Mouse (Mus musculus): ENCODE measurements around the gene Tubb4a. TPM values are rescaled to one million over a fixed set of nuclear protein-coding genes. Genes with fewer than 3 reads are reported as not detected.
"Not testable (repeated sequence)": the region's sequence is repeated elsewhere in the genome, so short reads cannot be mapped to it uniquely, and the experiment has no call there.

Tubb4a gene
- total and polyA plus RNA-seq, 3 experiments = 3.1 to 7.7 (median 5.7) TPM

DNA sequence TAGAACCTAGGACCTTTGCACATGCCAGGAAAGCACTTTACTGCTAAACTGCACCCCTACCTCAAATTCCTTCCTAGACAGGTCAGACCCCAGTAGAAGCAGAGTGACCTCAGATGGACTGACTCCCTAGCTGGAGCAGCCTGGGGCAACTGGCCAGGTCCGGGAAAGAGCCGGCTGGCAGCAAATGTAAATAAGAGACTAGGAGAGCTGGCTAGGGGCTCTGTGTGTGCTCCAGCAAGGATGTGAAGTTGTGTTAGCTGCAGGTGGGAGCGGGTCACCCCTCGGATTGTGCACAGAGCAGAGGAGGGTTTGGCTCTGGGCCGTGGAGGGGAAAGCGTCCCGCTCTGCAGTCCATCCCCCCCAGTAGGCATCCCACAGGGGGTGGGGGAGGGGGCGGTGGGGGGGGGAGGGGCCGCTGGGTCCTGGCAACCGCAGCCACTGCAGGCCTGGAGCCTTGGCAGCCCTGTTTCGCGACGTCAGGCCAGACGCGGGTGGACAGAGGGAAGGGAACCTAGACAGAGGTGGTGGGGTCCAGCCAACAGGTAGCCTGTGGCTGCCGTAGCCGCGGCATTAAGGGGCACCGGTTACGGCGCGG is 28.6 kb downstream of the Tubb4a start, which contains the start of gene Crb3:
TSS of gene Crb3 (plus strand) at position 215 of the 595 bp plus-strand sequence.
- peak; percentile 56 for DNase-seq

DNA sequence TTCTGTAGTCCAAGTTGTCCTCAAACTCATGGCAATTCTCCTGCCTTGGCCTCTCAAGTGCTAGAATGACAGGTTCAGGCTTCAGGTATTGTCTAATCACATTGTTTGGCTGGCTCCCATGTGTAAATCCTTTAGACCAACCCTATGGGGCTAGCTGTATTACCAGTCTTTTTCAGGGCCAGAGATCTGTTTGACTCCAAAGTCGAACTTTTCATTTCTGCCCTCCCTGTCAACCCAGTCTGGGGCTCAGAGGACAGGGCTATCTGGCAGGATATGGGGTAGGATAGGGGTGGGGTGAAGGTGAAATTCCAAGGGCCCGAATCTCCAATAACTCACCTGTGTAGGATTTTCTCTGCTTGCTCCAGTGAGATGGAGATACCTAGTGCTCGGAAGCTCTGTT is 31.3 kb downstream of the Tubb4a start:
- no peak for DNase-seq

DNA sequence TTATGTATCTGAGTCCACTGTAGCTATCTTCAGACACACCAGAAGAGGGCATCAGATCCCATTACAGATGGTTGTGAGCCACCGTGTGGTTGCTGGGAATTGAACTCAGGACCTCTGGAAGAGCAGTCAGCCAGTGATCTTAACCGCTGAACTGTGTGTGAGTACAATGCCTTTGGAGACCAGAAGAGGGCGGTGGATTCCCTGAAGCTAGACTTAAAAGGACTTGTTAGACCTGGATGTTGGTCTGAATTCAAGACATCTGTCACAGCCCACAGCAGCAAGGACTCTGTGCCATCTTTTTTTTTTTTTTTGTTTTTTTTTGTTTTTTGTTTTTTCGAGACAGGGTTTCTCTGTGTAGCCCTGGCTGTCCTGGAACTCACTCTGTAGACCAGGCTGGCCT is 35.9 kb downstream of the Tubb4a start:
- not testable (repeated sequence) for DNase-seq

DNA sequence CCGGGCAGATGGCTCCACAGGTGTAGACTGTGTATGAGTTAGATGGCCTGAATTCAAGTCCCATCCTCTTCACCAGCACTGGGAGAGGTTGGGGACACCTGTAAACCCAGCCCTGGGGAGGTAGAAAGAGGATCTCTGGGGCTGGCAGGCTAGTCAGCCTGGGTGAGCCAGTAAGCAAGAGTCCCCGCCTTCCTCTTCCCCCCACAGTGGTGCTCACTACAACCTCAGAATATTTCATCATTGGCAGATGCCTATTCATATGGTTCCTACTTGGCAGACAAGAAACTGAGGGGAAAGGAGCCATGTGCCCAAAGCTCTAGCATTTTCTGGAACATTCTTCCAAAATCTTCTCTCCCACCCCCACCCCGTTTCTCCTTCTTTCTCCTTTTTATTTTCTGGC is 38.8 kb downstream of the Tubb4a start:
- DNase-seq = no peak

DNA sequence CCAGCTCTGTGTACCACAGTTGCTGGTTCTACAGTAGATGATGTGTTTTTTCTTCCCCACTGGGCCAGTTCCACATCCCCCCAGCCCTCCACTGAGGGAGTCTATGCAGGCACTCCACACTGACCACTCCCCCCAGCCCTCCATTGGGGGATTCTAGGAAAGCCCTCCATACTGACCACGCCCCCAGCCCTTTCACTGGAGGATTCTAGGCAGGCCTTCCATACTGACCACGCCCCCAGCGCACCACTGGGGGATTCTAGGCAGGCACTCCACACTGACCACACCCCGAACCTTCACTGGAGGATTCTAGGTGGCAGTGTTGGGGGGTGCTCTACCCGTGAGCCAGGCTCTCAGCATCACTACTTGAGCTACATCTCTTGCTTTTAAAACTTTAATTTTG is 40.2 kb downstream of the Tubb4a start:
- DNase-seq = no peak

DNA sequence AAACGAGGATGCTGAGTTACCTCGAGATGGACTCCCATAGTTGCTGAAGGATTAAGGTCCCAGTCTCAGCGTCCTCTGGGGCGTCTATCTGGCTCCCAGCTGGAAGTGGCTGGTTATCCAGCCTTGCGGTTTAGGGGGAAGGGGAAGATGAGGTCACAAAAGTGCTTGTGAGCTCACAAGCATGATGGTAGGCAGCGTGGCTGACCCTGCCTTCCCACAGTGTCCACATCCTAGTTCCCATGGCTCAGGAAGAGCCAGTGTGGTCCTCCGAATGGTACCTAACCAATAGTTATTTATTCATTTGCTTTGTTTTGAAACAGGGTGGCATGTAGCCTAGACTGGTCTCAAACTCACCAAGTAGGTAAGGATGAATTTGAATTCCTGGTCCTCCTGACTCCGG is 46.0 kb downstream of the Tubb4a start, which contains the start of gene Slc25a41:
TSS of gene Slc25a41 (minus strand) at position 101 of the 400 bp plus-strand sequence.
- DNase-seq = no peak

DNA sequence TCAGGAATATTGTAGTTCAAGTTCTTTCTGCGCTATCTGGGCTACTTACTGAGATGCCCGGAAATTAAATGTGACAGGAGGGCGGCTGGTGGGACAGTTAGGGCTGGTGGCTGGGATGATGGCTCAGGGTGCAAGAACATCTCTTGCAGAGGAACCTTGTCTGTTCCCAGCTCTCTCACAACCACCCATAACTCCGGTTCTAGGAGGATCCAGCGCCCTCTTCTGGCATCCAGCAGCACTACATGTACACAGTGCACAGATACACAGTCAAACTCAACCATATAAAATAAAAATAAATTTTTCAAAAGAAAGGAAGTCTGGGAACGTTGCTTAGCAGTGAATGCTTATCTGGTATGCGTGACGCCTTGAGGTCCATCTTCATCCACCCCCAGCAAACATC is 48.6 kb downstream of the Tubb4a start:
- DNase-seq = no peak

DNA sequence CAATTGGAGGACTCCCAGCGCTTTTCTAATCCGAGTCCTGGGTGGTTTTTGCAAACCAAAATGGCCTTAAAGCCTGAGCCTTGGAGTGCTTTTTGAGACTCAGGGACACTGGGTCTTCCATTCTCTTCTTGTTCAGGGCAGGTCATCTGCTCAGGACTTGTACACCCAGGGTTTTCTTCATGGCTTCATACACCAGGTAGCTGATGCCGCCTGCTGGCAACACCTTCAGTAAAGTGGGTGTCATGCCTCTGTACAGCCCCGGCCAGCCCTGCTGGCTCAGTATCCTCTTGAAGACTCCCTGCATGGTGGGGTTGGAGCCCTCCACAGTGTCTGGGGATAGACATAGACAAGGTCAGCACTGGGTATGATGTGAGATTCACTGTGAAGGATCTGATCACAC is 54.7 kb downstream of the Tubb4a start:
- no peak for DNase-seq

DNA sequence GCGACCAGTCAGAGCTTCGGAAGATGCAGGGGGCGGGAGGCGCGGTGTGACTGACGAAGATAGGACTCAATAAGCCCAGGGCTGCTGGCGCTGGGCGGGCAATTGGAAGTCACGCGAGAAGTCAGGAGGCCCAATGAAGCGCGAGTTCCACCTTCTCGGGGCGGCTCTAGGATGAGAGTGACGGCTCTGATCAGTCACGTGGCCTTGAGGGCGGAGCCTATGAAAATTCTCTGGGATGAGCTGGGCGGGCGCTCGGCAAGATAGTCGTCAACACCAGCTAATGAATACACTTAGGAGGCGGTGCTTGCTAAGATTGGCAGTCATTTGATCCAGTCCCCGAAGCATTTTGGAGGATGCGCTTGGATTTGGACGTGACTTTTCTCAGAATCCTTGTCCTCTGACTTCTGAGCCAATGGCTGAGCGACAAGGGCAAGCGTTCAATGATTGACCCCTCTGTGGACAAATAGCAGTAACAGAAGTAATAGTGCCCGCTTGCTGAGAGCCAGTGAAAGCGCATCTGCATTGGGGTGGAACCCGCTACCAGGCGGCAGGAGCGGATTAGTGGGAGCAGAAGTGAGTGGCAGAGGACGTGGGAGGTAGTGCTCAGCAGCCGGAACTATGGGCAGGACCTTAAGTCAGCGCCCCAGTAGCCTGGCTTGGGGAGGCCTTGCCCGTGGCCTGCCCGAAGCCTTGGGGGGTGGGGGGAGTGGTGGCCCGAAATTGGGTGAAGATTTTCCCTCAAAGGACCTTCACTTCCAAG is 55.7 kb downstream of the Tubb4a start:
- DNase-seq = peak; percentile 99

DNA sequence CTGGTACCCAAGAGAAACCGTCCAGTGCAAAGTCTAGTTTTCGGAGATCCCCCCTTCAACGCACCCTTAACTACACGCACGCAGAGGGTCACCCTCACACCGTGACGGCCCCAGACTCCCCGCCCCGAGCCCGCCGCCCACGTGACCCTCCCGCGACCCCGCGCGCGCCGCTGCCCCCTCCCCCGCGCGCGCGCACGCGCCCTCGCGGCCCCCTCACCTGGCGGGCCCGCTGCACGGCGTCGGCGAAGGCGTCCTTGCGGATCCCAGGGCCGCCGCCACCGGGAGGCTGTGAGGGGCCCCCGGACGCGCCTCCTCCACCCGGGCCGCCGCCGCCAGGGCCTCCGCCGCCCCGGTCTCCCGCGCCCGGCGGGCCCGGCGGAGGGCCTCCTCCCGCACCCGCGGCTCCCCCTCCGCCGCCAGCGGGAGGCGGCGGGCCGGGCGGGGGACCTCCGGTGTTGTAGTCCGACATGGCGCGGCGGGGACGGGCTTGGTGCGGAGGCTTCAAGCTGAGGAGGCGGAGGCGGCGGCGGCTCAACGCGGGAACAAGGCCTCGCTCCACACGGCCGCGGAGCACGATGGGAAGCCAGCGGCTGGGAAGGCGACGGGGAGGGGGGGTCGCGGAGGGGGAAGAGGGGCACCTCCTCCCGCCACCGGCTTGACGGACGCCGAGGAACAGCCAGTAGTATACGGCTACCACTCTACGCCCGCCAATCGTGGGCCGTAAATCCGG is 56.5 kb downstream of the Tubb4a start, which contains the start of gene Khsrp:
TSS of gene Khsrp (minus strand) at position 592 of the 730 bp plus-strand sequence.
- DNase-seq = peak; percentile 54

Other genes starting within 250 kb of the Tubb4a start
- gene Acsbg2, start 213.3 kb downstream of the Tubb4a start, total RNA-seq (2021) = under 1 TPM; 0.20 to 0.59 TPM
- 0.09 and 0.11 TPM in 2 replicates for gene Acsbg2, start 213.3 kb downstream of the Tubb4a start, polyA plus RNA-seq (2012; rRNA removed)
- 1 to 10 TPM; 2.7 to 5.1 TPM for gene 1700061G19Rik, start 212.3 kb downstream of the Tubb4a start, total RNA-seq (2021)
- gene 1700061G19Rik, start 212.3 kb downstream of the Tubb4a start, polyA plus RNA-seq (2012; rRNA removed) = 0.07 and 0.13 TPM in 2 replicates
- 10 to 100 TPM; 32.9 to 46.8 TPM for gene Mllt1, start 152.4 kb downstream of the Tubb4a start, total RNA-seq (2021)
- gene Mllt1, start 152.4 kb downstream of the Tubb4a start, polyA plus RNA-seq (2012; rRNA removed) = 54.8 and 55.0 TPM in 2 replicates
- under 1 TPM in 1 of 2 experiments, not detected in 1; 0.23 TPM for gene Acer1, start 105.7 kb downstream of the Tubb4a start, total RNA-seq (2021)
- 0.42 and 0.51 TPM in 2 replicates for gene Acer1, start 105.7 kb downstream of the Tubb4a start, polyA plus RNA-seq (2012; rRNA removed)
- gene Clpp, start 97.5 kb downstream of the Tubb4a start, total RNA-seq (2021) = 100 to 1,000 TPM; 118 to 140 TPM
- 378 and 412 TPM in 2 replicates for gene Clpp, start 97.5 kb downstream of the Tubb4a start, polyA plus RNA-seq (2012; rRNA removed)
- 10 to 100 TPM; 58.3 to 81.0 TPM for gene Alkbh7, start 90.4 kb downstream of the Tubb4a start, total RNA-seq (2021)
- 182 and 186 TPM in 2 replicates for gene Alkbh7, start 90.4 kb downstream of the Tubb4a start, polyA plus RNA-seq (2012; rRNA removed)
- not detected for gene Pspn, start 87.8 kb downstream of the Tubb4a start, total RNA-seq (2021)
- gene Pspn, start 87.8 kb downstream of the Tubb4a start, polyA plus RNA-seq (2012; rRNA removed) = 1.9 TPM in 2 replicates
- 10 to 100 TPM; 55.8 to 57.3 TPM for gene Gtf2f1, start 76.5 kb downstream of the Tubb4a start, total RNA-seq (2021)
- gene Gtf2f1, start 76.5 kb downstream of the Tubb4a start, polyA plus RNA-seq (2012; rRNA removed) = 23.8 and 28.5 TPM in 2 replicates
- not detected for gene Gm17949, start 76.3 kb downstream of the Tubb4a start, total RNA-seq (2021)
- gene Gm17949, start 76.3 kb downstream of the Tubb4a start, polyA plus RNA-seq (2012; rRNA removed) = not detected in 2 replicates
- gene Khsrp, start 56.3 kb downstream of the Tubb4a start, total RNA-seq (2021) = 10 to 100 TPM; 76.9 to 88.8 TPM
- gene Khsrp, start 56.3 kb downstream of the Tubb4a start, polyA plus RNA-seq (2012; rRNA removed) = 145 and 160 TPM in 2 replicates
- not detected for gene Slc25a41, start 46.1 kb downstream of the Tubb4a start, total RNA-seq (2021)
- gene Slc25a41, start 46.1 kb downstream of the Tubb4a start, polyA plus RNA-seq (2012; rRNA removed) = 0.18 TPM in 1 of 2 replicates, not detected in the other
- gene Crb3, start 28.7 kb downstream of the Tubb4a start, total RNA-seq (2021) = 1 to 10 TPM in 1 of 2 experiments, under 1 TPM in 1; 0.63 to 1.8 TPM
- gene Crb3, start 28.7 kb downstream of the Tubb4a start, polyA plus RNA-seq (2012; rRNA removed) = 1.1 and 1.5 TPM in 2 replicates
- 10 to 100 TPM; 75.8 to 87.5 TPM for gene Slc25a23, start 27.9 kb downstream of the Tubb4a start, total RNA-seq (2021)
- 72.0 and 94.5 TPM in 2 replicates for gene Slc25a23, start 27.9 kb downstream of the Tubb4a start, polyA plus RNA-seq (2012; rRNA removed)
- gene Dennd1c, start 9.3 kb downstream of the Tubb4a start, total RNA-seq (2021) = 1 to 10 TPM; 1.8 TPM
- 2.8 and 3.3 TPM in 2 replicates for gene Dennd1c, start 9.3 kb downstream of the Tubb4a start, polyA plus RNA-seq (2012; rRNA removed)
- under 1 TPM; 0.45 to 0.72 TPM for gene Tnfsf9, start 17.5 kb upstream of the Tubb4a start, total RNA-seq (2021)
- 1.2 and 1.8 TPM in 2 replicates for gene Tnfsf9, start 17.5 kb upstream of the Tubb4a start, polyA plus RNA-seq (2012; rRNA removed)
- not detected for gene Cd70, start 62.0 kb upstream of the Tubb4a start, total RNA-seq (2021)
- not detected in 2 replicates for gene Cd70, start 62.0 kb upstream of the Tubb4a start, polyA plus RNA-seq (2012; rRNA removed)
- under 1 TPM in 1 of 2 experiments, not detected in 1; 0.21 TPM for gene Tnfsf14, start 106.4 kb upstream of the Tubb4a start, total RNA-seq (2021)
- 0.26 and 0.44 TPM in 2 replicates for gene Tnfsf14, start 106.4 kb upstream of the Tubb4a start, polyA plus RNA-seq (2012; rRNA removed)
- gene C3, start 140.4 kb upstream of the Tubb4a start, total RNA-seq (2021) = 1,000 to 10,000 TPM in 1 of 2 experiments, 100 to 1,000 TPM in 1; 382 to 3,178 TPM
- 222 and 767 TPM in 2 replicates for gene C3, start 140.4 kb upstream of the Tubb4a start, polyA plus RNA-seq (2012; rRNA removed)
- gene Gpr108, start 160.7 kb upstream of the Tubb4a start, total RNA-seq (2021) = 10 to 100 TPM; 85.1 to 89.5 TPM
- gene Gpr108, start 160.7 kb upstream of the Tubb4a start, polyA plus RNA-seq (2012; rRNA removed) = 79.7 and 82.5 TPM in 2 replicates
- 10 to 100 TPM; 44.5 to 51.5 TPM for gene Trip10, start 161.7 kb upstream of the Tubb4a start, total RNA-seq (2021)
- 25.2 and 28.2 TPM in 2 replicates for gene Trip10, start 161.7 kb upstream of the Tubb4a start, polyA plus RNA-seq (2012; rRNA removed)
- gene Vav1, start 191.3 kb upstream of the Tubb4a start, total RNA-seq (2021) = 1 to 10 TPM; 2.0 to 4.3 TPM
- gene Vav1, start 191.3 kb upstream of the Tubb4a start, polyA plus RNA-seq (2012; rRNA removed) = 1.1 and 1.3 TPM in 2 replicates